Mouse (Mus musculus) neural tube, embryonic 13.5 days (tissue): ENCODE measurements around the gene Ctsll3. TPM values are rescaled to one million over a fixed set of nuclear protein-coding genes. Genes with fewer than 3 reads are reported as not detected.

ENCODE experiments used
- ATAC-seq: fragments of 200-750 bp; cut with Nextera tagmentation; 2 replicates; pipeline ENCODE4 v1.8.0; 2017; ENCODE audit warnings: low read depth, mild to moderate bottlenecking, moderate TSS enrichment, moderate library complexity
- H3K27ac ChIP-seq: fragments of 300-500 bp; sonication (generic); replicated peaks from 2 replicates; pipeline ENCODE4 v1.5.1; 2015; ENCODE audit warnings: moderate library complexity, mild to moderate bottlenecking, inconsistent platforms
- H3K27me3 ChIP-seq: fragments of 300-500 bp; sonication (generic); 2 replicates; pipeline ENCODE4 v1.6.1; 2015; ENCODE audit warnings: mild to moderate bottlenecking, inconsistent platforms
- H3K36me3 ChIP-seq: fragments of 300-500 bp; sonication (generic); 2 replicates; pipeline ENCODE4 v1.6.1; 2015; ENCODE audit warnings: mild to moderate bottlenecking, inconsistent platforms
- H3K4me1 ChIP-seq: fragments of 300-500 bp; sonication (generic); replicated peaks from 2 replicates; pipeline ENCODE4 v1.6.1; 2015; ENCODE audit warnings: inconsistent platforms
- H3K4me2 ChIP-seq: fragments of 300-500 bp; sonication (generic); 2 replicates; pipeline ENCODE4 v1.6.1; 2015; ENCODE audit warnings: inconsistent platforms, mild to moderate bottlenecking, moderate library complexity
- H3K4me3 ChIP-seq: fragments of 300-500 bp; sonication (generic); 2 replicates; pipeline ENCODE4 v1.5.1; 2015; ENCODE audit warnings: mild to moderate bottlenecking, inconsistent platforms
- H3K9ac ChIP-seq: fragments of 300-500 bp; sonication (generic); 2 replicates; pipeline ENCODE4 v1.6.1; 2015; ENCODE audit warnings: moderate library complexity, mild to moderate bottlenecking, inconsistent platforms
- H3K9me3 ChIP-seq: fragments of 300-500 bp; sonication (generic); 2 replicates; pipeline ENCODE4 v1.6.1; 2016; ENCODE audit warnings: inconsistent platforms
- WGBS: fragments of 180-500 bp; shearing (Covaris S2); methylation state at CpG from one replicate; pipeline ENCODE4 v1.1.7; 2015; 5-methylcytosine and 5-hydroxymethylcytosine counted together
- polyA plus RNA-seq: library from polyadenylated mRNA; unstranded; fragments of >200 nt; fragmentation: Nextera tagmentation; extraction: Ambion mirVana; gene quantifications from 2 replicates; pipeline ENCODE4 v1.2.1, GENCODE M21; 2015

Gene Ctsll3
- not detected in 2 replicates for polyA plus RNA-seq

GRCm38 (mm10) chr13:60802749-60803148 lies at the start of gene Ctsll3:
TSS of gene Ctsll3 (minus strand) at chr13:60802849.
- Histone ChIP-seq H3K36me3 (no peaks in the 10 kb centered on the region), H3K27ac (no peak within 1 kb of the TSS), H3K4me3 (no peak within 1 kb of the TSS), H3K4me2 (no peak within 1 kb of the TSS), H3K27me3 (no peaks in the 10 kb centered on the region), H3K9me3 (no peaks in the 10 kb centered on the region), H3K4me1 (no peaks in the 10 kb centered on the region), H3K9ac (no peak within 1 kb of the TSS)
- ATAC-seq = no peak
- WGBS = 78% methylated on average over 1 of the region's 1 CpGs

- WGBS = 80% methylated on average over 4 of the region's 4 CpGs
- Histone ChIP-seq H3K9me3 (no peaks in the 10 kb centered on the region), H3K27me3 (no peaks in the 10 kb centered on the region), H3K36me3 (no peaks in the 10 kb centered on the region), H3K4me3 (no peak overlapping the region), H3K4me1 (no peaks in the 10 kb centered on the region), H3K4me2 (no peak overlapping the region), H3K9ac (no peak overlapping the region), H3K27ac (no peak overlapping the region)
- ATAC-seq = no peak
These were observed 45.8 kb upstream of the Ctsll3 start for GRCm38 (mm10) chr13:60848241-60849120.

DNA sequence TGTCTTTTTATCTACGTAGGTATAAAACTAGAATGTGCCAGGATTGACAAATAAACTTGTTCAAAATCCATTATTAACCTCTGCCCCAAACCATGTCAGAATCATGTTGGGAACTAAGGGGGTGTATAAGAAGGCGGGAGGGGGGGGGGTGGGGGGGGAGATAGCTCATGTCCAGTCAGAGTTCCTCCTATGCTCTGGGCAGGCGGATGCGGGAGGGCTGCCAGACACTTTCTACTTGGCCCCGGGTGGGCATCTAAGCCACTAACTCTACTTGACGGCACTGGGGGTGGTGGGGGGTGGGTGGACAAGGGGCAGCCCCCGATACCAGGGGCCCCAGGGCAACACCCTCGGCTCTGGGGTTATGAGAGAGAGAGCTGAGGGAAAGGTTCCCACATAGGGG lies 40.5 kb upstream of the Ctsll3 start:
- H3K36me3 ChIP-seq = no peaks in the 10 kb centered on the region
- 80% methylated on average over 8 of the region's 8 CpGs for WGBS
- H3K27ac ChIP-seq = no peak overlapping the region
- H3K4me2 ChIP-seq = no peak overlapping the region
- no peaks in the 10 kb centered on the region for H3K9me3 ChIP-seq
- H3K9ac ChIP-seq = no peak overlapping the region
- 0 out of 2 replicates have a peak, but pooled peaks have one; percentile 23 for ATAC-seq
- H3K4me3 ChIP-seq = no peak overlapping the region
- no peaks in the 10 kb centered on the region for H3K4me1 ChIP-seq
- H3K27me3 ChIP-seq = no peaks in the 10 kb centered on the region

GRCm38 (mm10) chr13:60842703-60843102 lies 40.1 kb upstream of the Ctsll3 start:
- no peak overlapping the region for H3K9ac ChIP-seq
- no peak overlapping the region for H3K27ac ChIP-seq
- H3K36me3 ChIP-seq = no peaks in the 10 kb centered on the region
- no peaks in the 10 kb centered on the region for H3K27me3 ChIP-seq
- WGBS = 75% methylated on average over 6 of the region's 6 CpGs
- ATAC-seq = no peak
- no peak overlapping the region for H3K4me3 ChIP-seq
- H3K4me1 ChIP-seq = no peaks in the 10 kb centered on the region
- H3K4me2 ChIP-seq = no peak overlapping the region
- H3K9me3 ChIP-seq = no peaks in the 10 kb centered on the region

DNA sequence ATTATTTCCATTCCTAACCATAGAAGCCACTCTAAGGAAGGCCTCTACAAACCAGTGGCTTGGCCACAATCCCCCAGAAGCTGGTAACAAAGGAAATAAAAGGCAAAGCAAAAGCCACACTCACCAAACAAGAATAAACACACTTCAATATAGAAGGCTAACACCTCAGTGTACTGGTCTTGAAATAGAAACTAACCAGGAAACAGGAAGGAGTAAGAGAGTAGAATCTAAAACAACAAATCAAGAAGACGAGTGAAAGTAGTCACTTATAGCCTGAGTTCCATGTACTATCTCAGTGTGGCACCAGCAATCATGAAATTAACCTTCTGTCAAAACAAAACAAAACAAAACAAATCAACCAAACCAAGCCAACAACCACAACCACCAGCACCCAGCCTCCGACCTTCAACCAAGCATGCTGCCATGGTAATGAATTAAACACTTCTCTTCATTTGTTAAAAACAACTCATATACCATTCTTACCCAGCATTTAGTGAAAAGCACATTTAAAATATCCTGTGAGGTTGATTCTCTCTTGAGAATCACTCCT lies 36.8 kb upstream of the Ctsll3 start:
- no peaks in the 10 kb centered on the region for H3K27me3 ChIP-seq
- H3K4me2 ChIP-seq = no peak overlapping the region
- H3K36me3 ChIP-seq = no peaks in the 10 kb centered on the region
- H3K4me1 ChIP-seq = no peaks in the 10 kb centered on the region
- no peak overlapping the region for H3K4me3 ChIP-seq
- no peak overlapping the region for H3K9ac ChIP-seq
- no peaks in the 10 kb centered on the region for H3K9me3 ChIP-seq
- WGBS = 73% methylated on average over 2 of the region's 2 CpGs
- no peak overlapping the region for H3K27ac ChIP-seq
- no peak for ATAC-seq

DNA sequence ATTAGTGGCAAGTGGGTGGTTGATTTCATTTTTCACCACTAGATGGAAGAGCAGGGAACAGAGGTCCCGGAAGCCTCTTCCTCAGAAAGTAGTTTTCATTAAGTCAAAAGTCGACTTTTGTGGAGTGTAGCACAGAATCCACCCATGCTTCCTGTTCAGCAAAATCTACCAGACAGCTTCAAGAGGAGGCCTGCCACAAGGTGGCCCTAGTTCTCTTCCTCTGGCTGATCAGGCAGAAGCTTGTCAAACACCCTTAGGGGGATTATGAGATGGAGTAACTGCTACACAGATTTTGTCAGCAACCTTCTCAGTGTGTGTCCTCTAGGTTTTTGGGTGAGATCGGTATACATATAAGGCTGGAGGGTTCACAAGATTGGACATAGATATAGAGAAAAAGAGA lies 23.4 kb upstream of the Ctsll3 start:
- H3K4me3 ChIP-seq = no peak overlapping the region
- H3K4me2 ChIP-seq = no peak overlapping the region
- H3K9me3 ChIP-seq = no peaks in the 10 kb centered on the region
- H3K27ac ChIP-seq = no peak overlapping the region
- H3K4me1 ChIP-seq = no peaks in the 10 kb centered on the region
- 67% methylated on average over 3 of the region's 3 CpGs for WGBS
- H3K36me3 ChIP-seq = no peaks in the 10 kb centered on the region
- no peak for ATAC-seq
- no peaks in the 10 kb centered on the region for H3K27me3 ChIP-seq
- no peak overlapping the region for H3K9ac ChIP-seq

DNA sequence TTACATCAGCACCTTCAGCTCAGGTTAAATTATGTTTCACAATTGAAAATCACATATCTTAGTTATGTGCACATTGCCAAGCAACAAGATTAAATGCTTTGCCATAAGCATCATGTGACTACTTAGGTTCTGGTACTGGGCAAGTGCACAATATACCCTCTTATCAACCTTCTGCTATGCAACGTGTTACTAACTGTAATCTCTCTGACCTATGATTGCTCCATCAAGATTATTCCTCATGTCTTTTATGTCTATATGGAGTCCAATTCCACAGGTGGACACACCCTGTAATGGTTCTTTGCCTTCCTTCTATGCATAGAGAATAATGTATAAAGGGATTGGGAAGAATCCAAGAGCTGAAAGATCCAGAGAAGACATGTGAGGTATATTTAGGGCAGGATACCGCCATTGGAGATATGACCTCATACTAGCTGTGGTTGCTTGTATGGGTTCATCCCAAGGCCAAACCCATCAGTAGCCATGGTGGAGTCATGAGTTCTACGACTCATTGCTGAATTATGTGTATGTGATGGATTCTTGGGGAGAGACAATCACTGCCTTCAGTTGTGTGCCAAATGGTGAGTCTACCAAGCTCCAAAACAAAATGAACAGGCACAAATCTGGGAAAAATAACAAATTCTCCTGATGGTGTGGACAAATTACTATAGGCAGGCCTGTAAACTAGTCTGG lies 18.0 kb upstream of the Ctsll3 start:
- no peaks in the 10 kb centered on the region for H3K27me3 ChIP-seq
- H3K9me3 ChIP-seq = no peaks in the 10 kb centered on the region
- H3K4me3 ChIP-seq = no peak overlapping the region
- H3K4me1 ChIP-seq = no peaks in the 10 kb centered on the region
- WGBS = 71% methylated on average over 3 of the region's 3 CpGs
- H3K9ac ChIP-seq = no peak overlapping the region
- no peaks in the 10 kb centered on the region for H3K36me3 ChIP-seq
- no peak overlapping the region for H3K4me2 ChIP-seq
- no peak overlapping the region for H3K27ac ChIP-seq
- no peak for ATAC-seq

- no peak overlapping the region for H3K27ac ChIP-seq
- H3K9ac ChIP-seq = no peak overlapping the region
- no peak overlapping the region for H3K4me2 ChIP-seq
- H3K4me1 ChIP-seq = no peaks in the 10 kb centered on the region
- H3K27me3 ChIP-seq = no peaks in the 10 kb centered on the region
- no peaks in the 10 kb centered on the region for H3K36me3 ChIP-seq
- ATAC-seq = no peak
- H3K4me3 ChIP-seq = no peak overlapping the region
- 12% methylated on average over 7 of the region's 7 CpGs for WGBS
- H3K9me3 ChIP-seq = no peaks in the 10 kb centered on the region
These were observed 16.8 kb upstream of the Ctsll3 start for GRCm38 (mm10) chr13:60819469-60819868.

- Histone ChIP-seq H3K36me3 (no peaks in the 10 kb centered on the region), H3K4me2 (no peak overlapping the region), H3K4me3 (no peak overlapping the region), H3K27me3 (no peaks in the 10 kb centered on the region), H3K27ac (no peak overlapping the region), H3K9ac (no peak overlapping the region), H3K4me1 (no peaks in the 10 kb centered on the region), H3K9me3 (no peaks in the 10 kb centered on the region)
- 70% methylated on average over 1 of the region's 1 CpGs for WGBS
- ATAC-seq = no peak
These were observed 11.1 kb upstream of the Ctsll3 start for GRCm38 (mm10) chr13:60813722-60814121.

- Histone ChIP-seq H3K4me1 (no peaks in the 10 kb centered on the region), H3K4me2 (no peak overlapping the region), H3K36me3 (no peaks in the 10 kb centered on the region), H3K4me3 (no peak overlapping the region), H3K9me3 (no peaks in the 10 kb centered on the region), H3K27me3 (no peaks in the 10 kb centered on the region), H3K27ac (no peak overlapping the region), H3K9ac (no peak overlapping the region)
- 93% methylated on average over 6 of the region's 6 CpGs for WGBS
- ATAC-seq = no peak
These were observed 10.1 kb upstream of the Ctsll3 start for GRCm38 (mm10) chr13:60812768-60813167.

DNA sequence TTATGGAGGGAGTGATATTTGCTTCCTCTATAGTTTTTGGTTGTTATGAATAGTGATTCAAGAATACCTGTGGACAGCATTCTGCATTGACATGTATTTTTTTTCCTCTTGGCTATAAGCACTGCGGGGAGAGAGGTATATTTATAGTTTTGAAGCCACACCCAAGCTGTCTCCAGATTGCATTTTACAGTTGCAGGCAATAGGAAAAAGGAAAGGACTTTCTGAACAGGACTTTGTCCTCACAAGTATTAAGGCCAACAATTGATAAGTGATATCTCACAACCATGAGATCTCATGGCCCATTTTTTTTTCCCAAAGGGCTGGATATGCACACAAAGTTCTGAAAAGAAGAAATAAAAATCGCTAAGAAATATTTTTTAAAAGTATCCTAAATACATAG lies 7.0 kb upstream of the Ctsll3 start:
- Histone ChIP-seq H3K9ac (no peak overlapping the region), H3K9me3 (no peaks in the 10 kb centered on the region), H3K4me1 (no peaks in the 10 kb centered on the region), H3K4me2 (no peak overlapping the region), H3K36me3 (no peaks in the 10 kb centered on the region), H3K27ac (no peak overlapping the region), H3K27me3 (no peaks in the 10 kb centered on the region), H3K4me3 (no peak overlapping the region)
- WGBS = 79% methylated on average over 2 of the region's 2 CpGs
- ATAC-seq = no peak

GRCm38 (mm10) chr13:60789466-60789865 lies 13.2 kb downstream of the Ctsll3 start:
- no peak overlapping the region for H3K4me2 ChIP-seq
- H3K27ac ChIP-seq = no peak overlapping the region
- 83% methylated on average over 1 of the region's 1 CpGs for WGBS
- no peak overlapping the region for H3K9ac ChIP-seq
- no peaks in the 10 kb centered on the region for H3K27me3 ChIP-seq
- H3K36me3 ChIP-seq = no peaks in the 10 kb centered on the region
- ATAC-seq = no peak
- no peaks in the 10 kb centered on the region for H3K4me1 ChIP-seq
- no peaks in the 10 kb centered on the region for H3K9me3 ChIP-seq
- H3K4me3 ChIP-seq = no peak overlapping the region
